Mouse (Mus musculus): ENCODE results near the gene Usp5. TPM values are rescaled to one million over a fixed set of nuclear protein-coding genes. Genes with fewer than 3 reads are reported as not detected.
"Not testable (repeated sequence)": the region's sequence is repeated elsewhere in the genome, so short reads cannot be mapped to it uniquely, and the experiment has no call there.

Gene Usp5
- total and polyA plus RNA-seq, 2 experiments from 2014 or later = 189 to 222 TPM

GRCm38 (mm10) chr6:124808358-124809012 lies 20.8 kb downstream of the Usp5 start, which contains the start of gene Spsb2:
Gene Spsb2 (plus strand): TSS chr6:124808661.
- ATAC-seq = peak; percentile 36

GRCm38 (mm10) chr6:124807986-124808357 lies 21.3 kb downstream of the Usp5 start:
- peak overlapping the region; percentile 51 for H3K4me3 ChIP-seq (ENCODE audit: low read length)
- no peak for DNase-seq (ENCODE audit: low spot score)
- peaks cover 21% of the 10 kb centered on the region for H3K4me1 ChIP-seq (ENCODE audit: insufficient read depth, low read length)
- peak overlapping the region; percentile 78 for H3K27ac ChIP-seq
- no peak overlapping the region for H3K9ac ChIP-seq (replicated peaks; ENCODE audit: low read length)
- no peak for ATAC-seq
- H3K4me2 ChIP-seq (ENCODE audit: low read depth, low read length) = peak overlapping the region; percentile 97
- no peak for TF ChIP-seq CTCF (IDR thresholded peaks at IDR 0.05; ENCODE audit: low read depth)
- 83% methylated on average over 6 of the region's 6 CpGs for WGBS
- no peaks in the 10 kb centered on the region for H3K36me3 ChIP-seq (ENCODE audit: insufficient read depth, low read length)
- no peaks in the 10 kb centered on the region for H3K9me3 ChIP-seq (ENCODE audit: low read length)
- no peaks in the 10 kb centered on the region for H3K27me3 ChIP-seq (ENCODE audit: insufficient read depth, low read length)

More at GRCm38 (mm10) chr6:124808358-124809012, 20.8 kb downstream of the Usp5 start, which contains the start of gene Spsb2:
- WGBS = 5% methylated on average over 29 of the region's 29 CpGs
- H3K27ac ChIP-seq = peak within 1 kb of the TSS; percentile 78
- no peaks in the 10 kb centered on the region for H3K36me3 ChIP-seq (ENCODE audit: insufficient read depth, low read length)
- peak within 1 kb of the TSS; percentile 51 for H3K4me3 ChIP-seq (ENCODE audit: low read length)
- DNase-seq (ENCODE audit: low spot score) = peak; percentile 75
- no peaks in the 10 kb centered on the region for H3K27me3 ChIP-seq (ENCODE audit: insufficient read depth, low read length)
- H3K9me3 ChIP-seq (ENCODE audit: low read length) = no peaks in the 10 kb centered on the region
- peaks cover 22% of the 10 kb centered on the region for H3K4me1 ChIP-seq (ENCODE audit: insufficient read depth, low read length)
- H3K4me2 ChIP-seq (ENCODE audit: low read depth, low read length) = peak within 1 kb of the TSS; percentile 97
- TF ChIP-seq CTCF (IDR thresholded peaks at IDR 0.05; ENCODE audit: low read depth) = no peak
- peak within 1 kb of the TSS; percentile 54 for H3K9ac ChIP-seq (replicated peaks; ENCODE audit: low read length)

GRCm38 (mm10) chr6:124807366-124807765 lies 21.9 kb downstream of the Usp5 start:
- 89% methylated on average over 4 of the region's 4 CpGs for WGBS
- no peak overlapping the region for H3K27ac ChIP-seq
- H3K27me3 ChIP-seq (ENCODE audit: insufficient read depth, low read length) = no peaks in the 10 kb centered on the region
- no peak overlapping the region for H3K4me2 ChIP-seq (ENCODE audit: low read depth, low read length)
- peaks cover 15% of the 10 kb centered on the region for H3K4me1 ChIP-seq (ENCODE audit: insufficient read depth, low read length)
- H3K36me3 ChIP-seq (ENCODE audit: insufficient read depth, low read length) = no peaks in the 10 kb centered on the region
- ATAC-seq = no peak
- no peak for TF ChIP-seq CTCF (IDR thresholded peaks at IDR 0.05; ENCODE audit: low read depth)
- no peaks in the 10 kb centered on the region for H3K9me3 ChIP-seq (ENCODE audit: low read length)
- H3K9ac ChIP-seq (replicated peaks; ENCODE audit: low read length) = no peak overlapping the region
- H3K4me3 ChIP-seq (ENCODE audit: low read length) = no peak overlapping the region
- no peak for DNase-seq (ENCODE audit: low spot score)

- Histone ChIP-seq H3K4me1 (ENCODE audit: insufficient read depth, low read length) (peaks cover 13% of the 10 kb centered on the region), H3K36me3 (ENCODE audit: insufficient read depth, low read length) (no peaks in the 10 kb centered on the region), H3K27me3 (ENCODE audit: insufficient read depth, low read length) (no peaks in the 10 kb centered on the region), H3K27ac (peak overlapping the region; percentile 90), H3K4me3 (ENCODE audit: low read length) (peak overlapping the region; percentile 42), H3K9ac (replicated peaks; ENCODE audit: low read length) (0 out of 2 replicates have a peak overlapping the region, but pooled peaks have one; percentile 54), H3K4me2 (ENCODE audit: low read depth, low read length) (peak overlapping the region; percentile 69), H3K9me3 (ENCODE audit: low read length) (no peaks in the 10 kb centered on the region)
- 75% methylated on average over 7 of the region's 7 CpGs for WGBS
- ATAC-seq (no peak), DNase-seq (ENCODE audit: low spot score) (no peak)
- TF ChIP-seq CTCF (IDR thresholded peaks at IDR 0.05; ENCODE audit: low read depth) = no peak
Observed at GRCm38 (mm10) chr6:124806446-124807140, 22.7 kb downstream of the Usp5 start.

GRCm38 (mm10) chr6:124805341-124806321 lies 23.7 kb downstream of the Usp5 start:
- H3K9me3 ChIP-seq (ENCODE audit: low read length) = no peaks in the 10 kb centered on the region
- WGBS = 2% methylated on average over 34 of the region's 34 CpGs
- no peaks in the 10 kb centered on the region for H3K27me3 ChIP-seq (ENCODE audit: insufficient read depth, low read length)
- peak overlapping the region; percentile 69 for H3K4me2 ChIP-seq (ENCODE audit: low read depth, low read length)
- H3K36me3 ChIP-seq (ENCODE audit: insufficient read depth, low read length) = no peaks in the 10 kb centered on the region
- ATAC-seq (peak; percentile 90), DNase-seq (ENCODE audit: low spot score) (peak; percentile 98)
- peak; percentile 57 for TF ChIP-seq CTCF (IDR thresholded peaks at IDR 0.05; ENCODE audit: low read depth)
- H3K27ac ChIP-seq = peak overlapping the region; percentile 90
- peak overlapping the region; percentile 42 for H3K4me3 ChIP-seq (ENCODE audit: low read length)
- H3K4me1 ChIP-seq (ENCODE audit: insufficient read depth, low read length) = peaks cover 13% of the 10 kb centered on the region
- peak overlapping the region; percentile 54 for H3K9ac ChIP-seq (replicated peaks; ENCODE audit: low read length)

- Histone ChIP-seq H3K4me1 (ENCODE audit: insufficient read depth, low read length) (peaks cover 6% of the 10 kb centered on the region), H3K27me3 (ENCODE audit: insufficient read depth, low read length) (no peaks in the 10 kb centered on the region), H3K9ac (replicated peaks; ENCODE audit: low read length) (no peak overlapping the region), H3K27ac (no peak overlapping the region), H3K4me2 (ENCODE audit: low read depth, low read length) (no peak overlapping the region), H3K36me3 (ENCODE audit: insufficient read depth, low read length) (no peaks in the 10 kb centered on the region), H3K9me3 (ENCODE audit: low read length) (no peaks in the 10 kb centered on the region), H3K4me3 (ENCODE audit: low read length) (no peak overlapping the region)
- no peak for ATAC-seq
- no peak for TF ChIP-seq CTCF (IDR thresholded peaks at IDR 0.05; ENCODE audit: low read depth)
- WGBS = 87% methylated on average over 3 of the region's 3 CpGs
- no peak for DNase-seq (ENCODE audit: low spot score)
Observed at GRCm38 (mm10) chr6:124804341-124804740, 24.9 kb downstream of the Usp5 start.

- ATAC-seq; H3K9ac ChIP-seq (replicated peaks; ENCODE audit: low read length): not testable (repeated sequence)
- 97% methylated on average over 4 of the region's 4 CpGs for WGBS
Observed at GRCm38 (mm10) chr6:124803691-124804090, 25.6 kb downstream of the Usp5 start.

More at GRCm38 (mm10) chr6:124803691-124804090, 25.6 kb downstream of the Usp5 start:
- not testable (repeated sequence) for H3K27ac ChIP-seq; H3K9me3 ChIP-seq (ENCODE audit: low read length); H3K4me2 ChIP-seq (ENCODE audit: low read depth, low read length); H3K27me3 ChIP-seq (ENCODE audit: insufficient read depth, low read length); H3K4me1 ChIP-seq (ENCODE audit: insufficient read depth, low read length); H3K36me3 ChIP-seq (ENCODE audit: insufficient read depth, low read length); DNase-seq (ENCODE audit: low spot score); H3K4me3 ChIP-seq (ENCODE audit: low read length)
